Mouse (Mus musculus) forebrain, embryonic 13.5 days (tissue): ENCODE data around the gene Sh2d5. TPM values are rescaled to one million over a fixed set of nuclear protein-coding genes. Genes with fewer than 3 reads are reported as not detected.
A peak's percentile ranks its signal among the peaks of the same experiment; 100 is the strongest.

Experiments used
- ATAC-seq: fragments of 200-750 bp; cut with Nextera tagmentation; 2 replicates; pipeline ENCODE4 v1.8.0; 2017
- H3K27ac ChIP-seq: fragments of 300-500 bp; sonication (generic); 2 replicates; pipeline ENCODE4 v1.5.1; 2015; ENCODE audit warnings: inconsistent platforms, mild to moderate bottlenecking, moderate library complexity
- H3K27me3 ChIP-seq: fragments of 300-500 bp; sonication (generic); 2 replicates; pipeline ENCODE4 v1.6.1; 2015; ENCODE audit warnings: mild to moderate bottlenecking, inconsistent platforms
- H3K36me3 ChIP-seq: fragments of 300-500 bp; sonication (generic); 2 replicates; pipeline ENCODE4 v1.6.1; 2015; ENCODE audit warnings: mild to moderate bottlenecking, inconsistent platforms; ENCODE audit not compliant: poor library complexity, severe bottlenecking
- H3K4me1 ChIP-seq: fragments of 300-500 bp; sonication (generic); 2 replicates; pipeline ENCODE4 v1.6.1; 2015; ENCODE audit warnings: inconsistent platforms
- H3K4me2 ChIP-seq: fragments of 300-500 bp; sonication (generic); 2 replicates; pipeline ENCODE4 v1.6.1; 2015; ENCODE audit warnings: inconsistent platforms, mild to moderate bottlenecking, moderate library complexity
- H3K4me3 ChIP-seq: fragments of 300-500 bp; sonication (generic); 2 replicates; pipeline ENCODE4 v1.5.1; 2015; ENCODE audit warnings: mild to moderate bottlenecking, inconsistent platforms
- H3K9ac ChIP-seq: fragments of 300-500 bp; sonication (generic); 2 replicates; pipeline ENCODE4 v1.6.1; 2015; ENCODE audit warnings: mild to moderate bottlenecking, inconsistent platforms
- H3K9me3 ChIP-seq: fragments of 300-500 bp; sonication (generic); replicated peaks from 2 replicates; pipeline ENCODE4 v1.6.1; 2016; ENCODE audit warnings: inconsistent platforms
- WGBS: fragments of 180-500 bp; shearing (Covaris S2); methylation state at CpG from one replicate; pipeline ENCODE4 v1.1.7; 2015; 5-methylcytosine and 5-hydroxymethylcytosine counted together
- polyA plus RNA-seq: library from polyadenylated mRNA; unstranded; fragments of >200 nt; fragmentation: Nextera tagmentation; extraction: Ambion mirVana; gene quantifications from 2 replicates; pipeline ENCODE4 v1.2.1, GENCODE M21; 2015

The Sh2d5 gene
- polyA plus RNA-seq, 1 experiment from 2014 or later = 2.5 TPM

DNA sequence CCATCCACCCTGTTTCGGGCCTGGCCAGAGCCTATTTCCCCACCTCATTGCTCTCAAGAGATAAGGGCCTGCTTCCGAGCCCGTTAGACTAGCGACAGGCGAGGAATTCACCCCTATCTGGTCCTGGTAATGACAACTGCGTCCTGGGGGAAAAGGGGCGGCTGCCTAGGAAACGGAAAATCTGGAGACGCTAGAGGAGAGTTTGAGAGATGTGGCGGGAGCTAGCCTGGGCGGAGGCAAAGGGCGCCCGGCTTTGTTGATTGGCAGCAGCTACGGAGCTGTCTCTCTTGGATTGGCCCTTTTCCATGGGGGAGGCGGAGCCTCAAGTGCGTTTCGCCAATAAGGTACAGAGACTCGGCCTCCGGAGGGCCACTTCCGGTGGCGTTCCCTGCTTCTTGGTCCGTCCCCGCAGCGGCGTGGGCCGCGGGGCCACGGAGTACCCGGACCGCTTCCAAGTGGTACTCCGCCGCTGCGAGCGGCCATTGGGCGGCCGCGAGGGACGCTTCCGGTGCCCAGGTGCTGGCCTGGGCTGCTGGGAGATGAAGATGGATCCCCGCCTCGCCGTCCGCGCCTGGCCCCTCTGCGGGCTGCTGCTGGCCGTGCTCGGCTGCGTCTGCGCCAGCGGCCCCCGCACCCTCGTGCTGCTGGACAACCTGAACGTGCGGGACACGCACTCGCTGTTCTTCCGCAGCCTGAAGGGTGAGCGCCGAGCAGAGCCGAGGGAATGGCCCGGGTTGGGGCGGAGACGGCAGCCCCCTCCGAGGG lies 54.3 kb downstream of the Sh2d5 start, which contains the start of gene Ddost:
Ddost (plus strand) TSS at position 391 of the 765 bp plus-strand sequence.
- H3K4me3 ChIP-seq = peak within 1 kb of the TSS; percentile 97
- no peaks in the 10 kb centered on the region for H3K9me3 ChIP-seq
- H3K4me1 ChIP-seq = peaks cover 38% of the 10 kb centered on the region
- H3K9ac ChIP-seq = peak within 1 kb of the TSS; percentile 94
- peak within 1 kb of the TSS; percentile 73 for H3K27ac ChIP-seq
- WGBS = under 1% methylated on average over 61 of the region's 64 CpGs
- peak within 1 kb of the TSS; percentile 79 for H3K4me2 ChIP-seq
- peak; percentile 98 for ATAC-seq
- no peaks in the 10 kb centered on the region for H3K27me3 ChIP-seq
- H3K36me3 ChIP-seq = peaks cover 30% of the 10 kb centered on the region

DNA sequence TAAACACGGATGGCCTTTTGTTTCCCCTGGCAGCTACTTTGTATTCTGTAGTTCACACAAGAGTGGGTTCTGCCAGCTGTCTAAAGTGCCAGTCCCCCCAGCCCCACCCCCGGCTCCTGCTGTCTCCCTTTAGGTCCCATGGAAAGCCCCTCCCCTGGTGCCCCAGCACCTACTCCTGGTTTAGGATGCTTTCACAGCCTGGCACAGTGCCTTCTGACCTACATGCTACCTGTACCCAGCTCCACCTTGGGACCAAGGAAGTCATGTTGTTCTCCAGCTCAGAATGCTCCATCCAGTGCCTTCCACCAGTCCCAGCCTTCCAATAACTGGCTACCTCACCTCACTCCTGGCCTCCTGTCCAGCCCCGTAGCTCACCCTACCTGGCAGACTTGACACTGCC lies 56.8 kb downstream of the Sh2d5 start:
- Histone ChIP-seq H3K9me3 (no peaks in the 10 kb centered on the region), H3K36me3 (peaks cover 55% of the 10 kb centered on the region), H3K4me3 (no peak overlapping the region), H3K27ac (no peak overlapping the region), H3K27me3 (no peaks in the 10 kb centered on the region), H3K4me1 (peaks cover 38% of the 10 kb centered on the region), H3K9ac (no peak overlapping the region), H3K4me2 (no peak overlapping the region)
- WGBS = 80% methylated on average over 3 of the region's 3 CpGs
- ATAC-seq = no peak

DNA sequence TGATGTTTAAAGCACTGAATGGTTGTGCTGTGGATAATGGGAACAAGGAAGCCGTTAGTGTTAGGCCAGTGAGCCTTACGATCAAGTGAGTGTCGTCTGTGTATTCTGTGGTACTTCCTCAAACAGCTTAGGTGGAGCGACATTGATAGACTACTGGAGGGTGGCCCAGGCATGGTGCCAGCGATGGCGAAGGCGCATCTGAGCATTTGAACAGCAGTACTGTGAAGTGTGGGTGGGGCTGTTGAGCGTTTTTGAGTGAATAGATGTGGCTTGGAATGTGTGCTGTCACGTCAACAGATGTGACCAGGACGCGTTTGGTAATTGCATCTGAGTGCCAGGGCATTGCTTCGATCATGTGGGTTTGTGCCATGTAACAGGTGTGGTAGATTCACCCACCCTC lies 57.5 kb downstream of the Sh2d5 start:
- no peak overlapping the region for H3K9ac ChIP-seq
- H3K36me3 ChIP-seq = peaks cover 62% of the 10 kb centered on the region
- 89% methylated on average over 12 of the region's 12 CpGs for WGBS
- no peak overlapping the region for H3K4me3 ChIP-seq
- H3K27ac ChIP-seq = no peak overlapping the region
- H3K9me3 ChIP-seq = no peaks in the 10 kb centered on the region
- no peaks in the 10 kb centered on the region for H3K27me3 ChIP-seq
- ATAC-seq = no peak
- peaks cover 38% of the 10 kb centered on the region for H3K4me1 ChIP-seq
- no peak overlapping the region for H3K4me2 ChIP-seq

DNA sequence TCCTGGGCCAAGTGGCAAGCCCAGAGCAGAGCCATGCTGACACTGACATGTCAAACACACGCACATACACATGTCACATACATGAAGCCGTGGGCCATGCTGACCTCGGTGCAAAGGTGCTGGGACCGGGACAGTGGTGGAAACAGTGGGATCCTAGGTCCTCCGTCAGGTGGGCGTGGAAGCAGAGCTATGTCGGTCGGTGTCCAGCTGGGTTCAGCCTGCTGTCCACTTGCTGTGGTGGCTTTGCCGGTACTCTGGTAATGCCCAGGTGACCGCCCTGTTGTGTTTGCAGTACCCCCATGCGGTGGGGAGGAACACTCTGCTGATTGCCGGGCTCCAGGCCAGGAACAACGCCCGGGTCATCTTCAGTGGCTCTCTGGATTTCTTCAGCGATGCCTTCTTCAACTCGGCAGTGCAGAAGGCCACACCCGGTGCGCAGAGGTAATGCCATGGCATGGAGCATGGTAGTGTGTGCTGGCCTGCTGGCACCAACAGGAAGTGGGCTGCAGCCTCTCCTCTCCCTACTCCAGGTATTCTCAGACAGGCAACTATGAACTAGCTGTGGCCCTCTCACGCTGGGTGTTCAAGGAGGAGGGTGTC lies 60.2 kb downstream of the Sh2d5 start:
- Histone ChIP-seq H3K4me2 (no peak overlapping the region), H3K4me3 (no peak overlapping the region), H3K4me1 (peaks cover 26% of the 10 kb centered on the region), H3K9me3 (no peaks in the 10 kb centered on the region), H3K27me3 (no peaks in the 10 kb centered on the region), H3K9ac (no peak overlapping the region), H3K36me3 (peaks cover 89% of the 10 kb centered on the region), H3K27ac (no peak overlapping the region)
- WGBS = 96% methylated on average over 19 of the region's 19 CpGs
- no peak for ATAC-seq

Other genes with a start within 250 kb of the Sh2d5 start
- 235 and 259 TPM in 2 replicates for gene Hp1bp3, start 34.1 kb upstream of the Sh2d5 start, polyA plus RNA-seq
- 0.59 and 0.77 TPM in 2 replicates for gene Kif17, start within 50 bp of the Sh2d5 start, polyA plus RNA-seq
- 176 and 192 TPM in 2 replicates for gene Ddost, start 54.3 kb downstream of the Sh2d5 start, polyA plus RNA-seq
- gene Pink1, start 75.9 kb downstream of the Sh2d5 start, polyA plus RNA-seq = 62.4 and 64.2 TPM in 2 replicates
- 1.9 and 2.2 TPM in 2 replicates for gene Cda, start 117.6 kb downstream of the Sh2d5 start, polyA plus RNA-seq
- 0.84 and 0.96 TPM in 2 replicates for gene Fam43b, start 146.1 kb downstream of the Sh2d5 start, polyA plus RNA-seq
- gene Mul1, start 184.3 kb downstream of the Sh2d5 start, polyA plus RNA-seq = 18.6 and 19.2 TPM in 2 replicates
- 6.6 and 6.9 TPM in 2 replicates for gene Camk2n1, start 203.9 kb downstream of the Sh2d5 start, polyA plus RNA-seq